Mouse (Mus musculus): ENCODE data around the gene Krtap9-3.

The Krtap9-3 gene

DNA sequence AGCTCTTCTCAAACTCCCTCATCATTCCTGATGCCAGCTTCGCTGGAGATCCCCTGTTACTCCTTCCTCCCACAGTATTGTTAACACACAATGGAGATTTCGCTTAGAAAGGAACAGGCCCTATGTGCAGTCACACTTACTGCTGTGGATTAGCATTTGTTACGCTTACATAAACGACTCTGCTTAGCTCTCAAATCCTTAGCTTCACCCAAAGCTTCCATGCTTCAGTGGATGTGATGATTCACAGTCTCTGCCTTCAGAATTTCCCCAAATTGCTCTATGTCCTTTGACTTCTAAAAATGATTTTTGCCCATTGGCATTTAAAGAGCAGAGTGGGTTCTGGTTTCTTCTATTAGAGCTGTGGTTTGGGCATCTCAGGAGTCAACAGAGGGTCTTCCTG, 24.7 kb downstream of the Krtap9-3 start:
- ATAC-seq (ENCODE audit: low TSS enrichment) = peak; percentile 97

DNA sequence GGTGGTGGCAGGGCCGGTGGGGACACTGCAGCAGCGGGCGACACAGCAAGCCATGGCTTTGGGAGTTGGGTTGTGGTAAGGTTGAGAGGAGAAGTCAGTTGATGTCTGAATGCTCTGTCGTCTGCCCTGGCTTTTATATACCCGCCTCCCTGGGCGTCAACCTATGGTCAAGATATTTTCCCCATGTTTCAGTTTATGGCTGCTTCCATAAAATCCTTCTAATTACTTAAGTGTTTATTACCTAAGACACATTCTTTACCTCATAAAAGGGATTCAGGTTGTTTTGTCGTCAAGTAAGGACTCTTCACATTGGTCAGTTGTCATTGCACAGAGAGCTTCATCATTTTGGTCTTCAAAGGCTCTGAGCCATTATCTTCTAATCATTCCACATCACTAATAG, 31.4 kb downstream of the Krtap9-3 start, which contains the start of gene Krtap3-1:
Gene Krtap3-1 (minus strand): TSS at position 101 of the 400 bp plus-strand sequence.
- no peak for ATAC-seq (ENCODE audit: low TSS enrichment)

DNA sequence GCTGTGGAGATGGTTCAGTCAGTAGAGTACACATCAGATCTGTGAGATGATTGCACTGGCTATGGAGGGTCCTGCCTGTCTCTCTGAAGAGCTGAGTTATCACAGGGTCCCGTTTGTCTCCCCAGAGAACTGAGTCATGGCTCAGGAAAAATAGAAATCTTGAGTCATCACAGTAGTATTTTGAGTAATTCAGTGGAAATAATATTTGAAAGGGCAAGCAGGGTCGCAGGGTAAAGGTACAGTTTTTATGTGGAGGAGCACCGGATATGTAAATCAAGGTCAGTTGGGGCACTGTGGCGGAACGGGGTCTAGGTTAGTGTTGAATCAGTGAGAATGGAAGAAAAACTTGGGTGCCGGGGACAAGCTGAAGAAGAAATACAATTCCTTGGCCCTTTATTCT, 35.3 kb downstream of the Krtap9-3 start:
- no peak for ATAC-seq (ENCODE audit: low TSS enrichment)

DNA sequence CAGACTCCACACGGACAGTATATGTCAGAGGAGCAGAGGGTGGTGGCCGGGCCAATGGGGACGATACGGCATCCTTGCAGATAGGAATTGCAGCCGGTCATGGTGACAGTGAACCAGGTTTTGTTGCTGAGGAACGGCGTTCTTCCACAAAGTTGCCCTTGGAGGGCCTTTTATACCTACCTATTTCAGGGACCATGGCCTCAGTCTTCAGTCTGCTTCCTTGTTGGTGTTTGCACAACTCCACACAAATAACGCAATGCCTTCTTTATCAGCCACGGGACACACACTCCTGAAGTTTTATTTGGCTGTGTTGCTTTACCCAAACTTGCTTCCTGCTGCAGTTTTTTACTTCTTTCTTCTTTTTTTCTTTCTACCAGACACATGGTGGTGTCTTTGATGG, 38.5 kb downstream of the Krtap9-3 start, which contains the start of gene Gm11939:
Gene Gm11939 (minus strand): TSS at position 101 of the 400 bp plus-strand sequence.
- no peak for ATAC-seq (ENCODE audit: low TSS enrichment)

DNA sequence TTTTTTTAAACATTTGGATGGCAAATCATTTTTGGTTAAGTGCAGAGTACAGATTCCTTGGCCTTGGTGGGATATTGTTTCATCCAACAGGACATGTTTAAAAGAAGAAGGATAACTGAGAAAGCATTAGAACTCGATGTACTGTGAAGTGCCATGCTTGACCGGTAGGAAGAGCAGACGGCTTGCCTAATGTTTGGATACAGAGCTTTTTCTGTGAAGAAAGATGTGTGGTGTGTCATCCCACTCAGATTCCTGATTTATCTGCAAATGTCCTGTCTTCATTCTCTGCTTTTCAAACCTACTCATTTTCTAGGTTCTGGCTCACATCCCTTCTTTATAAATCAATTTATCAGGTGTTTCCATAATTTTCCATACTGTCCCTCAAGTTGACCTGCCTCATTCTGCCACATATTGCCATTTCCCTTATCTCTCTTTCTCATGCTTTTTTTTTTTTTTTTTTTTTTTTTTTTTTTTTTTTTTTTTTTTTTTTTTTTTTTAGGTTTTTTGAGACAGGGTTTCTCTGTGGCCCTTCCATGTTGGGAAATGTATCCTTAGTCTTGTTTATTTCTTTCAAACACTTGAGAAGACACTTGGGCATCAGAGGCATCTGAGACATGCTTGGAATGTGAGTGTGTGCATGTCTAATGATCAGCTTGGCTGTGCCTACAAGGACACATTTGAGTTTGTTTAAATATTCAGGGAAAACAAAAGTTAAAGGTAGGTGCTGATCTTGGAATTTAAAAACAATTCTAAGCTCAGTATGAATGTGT, 39.7 kb downstream of the Krtap9-3 start:
- ATAC-seq (ENCODE audit: low TSS enrichment) = peak; percentile 79; the same call in 1 of the 2 replicates

DNA sequence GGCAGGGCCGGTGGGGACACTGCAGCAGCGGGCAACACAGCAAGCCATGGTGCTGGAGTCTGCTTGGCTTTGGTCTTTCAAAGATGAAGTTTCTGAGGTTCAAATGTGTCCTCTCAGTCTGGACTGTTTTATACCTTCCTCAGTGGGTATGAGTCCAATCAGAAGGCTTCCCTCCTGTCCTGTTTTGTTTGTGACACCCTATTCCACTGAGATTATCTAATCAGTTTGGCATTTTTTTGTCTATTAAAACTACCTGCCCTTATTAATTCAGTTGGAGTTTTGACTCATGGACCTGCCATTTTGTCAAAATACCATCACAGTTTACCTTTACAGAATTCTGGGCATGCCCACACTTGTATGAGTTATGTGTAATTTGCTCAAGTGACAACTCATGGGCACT, 41.2 kb downstream of the Krtap9-3 start, which contains the start of gene Krtap3-2:
Gene Krtap3-2 (minus strand): TSS at position 101 of the 400 bp plus-strand sequence.
- no peak for ATAC-seq (ENCODE audit: low TSS enrichment)

DNA sequence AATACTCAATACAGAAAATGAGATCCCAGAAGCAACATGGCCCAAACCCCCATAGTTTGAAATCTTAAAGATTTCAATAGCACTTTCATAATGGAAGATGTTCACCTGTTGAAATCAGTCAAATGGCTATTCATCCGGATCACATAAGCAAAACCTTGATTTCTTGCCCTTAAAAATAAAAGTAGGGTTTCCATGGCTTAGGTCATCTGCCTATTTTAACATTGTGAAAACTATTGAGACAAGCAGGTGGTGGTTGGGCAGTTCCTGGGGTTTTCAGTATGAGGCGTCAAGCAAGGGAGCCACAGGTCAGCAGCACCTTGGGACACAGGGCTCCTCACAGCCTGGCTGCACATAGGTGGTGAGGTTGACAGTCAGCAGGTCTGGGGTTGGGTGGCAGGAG, 41.7 kb downstream of the Krtap9-3 start:
- no peak for ATAC-seq (ENCODE audit: low TSS enrichment)

DNA sequence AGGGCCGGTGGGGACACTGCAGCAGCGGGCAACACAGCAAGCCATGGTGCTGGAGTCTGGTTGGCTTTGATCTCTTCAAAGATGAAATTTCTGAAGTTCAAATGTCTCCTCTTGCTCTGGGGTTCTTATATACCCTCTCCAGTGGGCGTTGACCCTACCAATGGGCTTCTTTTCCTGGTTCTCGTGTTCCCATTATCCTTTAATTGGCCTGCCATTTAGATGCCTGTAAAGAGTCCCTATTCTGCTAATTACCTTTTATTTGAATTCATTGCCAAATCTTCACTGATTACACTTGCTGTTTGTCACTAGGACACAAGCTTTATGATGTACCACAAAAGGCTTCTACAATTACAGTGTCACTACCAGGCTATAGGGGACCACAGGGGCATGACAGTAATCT, 47.1 kb downstream of the Krtap9-3 start, which contains the start of gene Krtap3-3:
Gene Krtap3-3 (minus strand): TSS at position 101 of the 400 bp plus-strand sequence.
- no peak for ATAC-seq (ENCODE audit: low TSS enrichment)

DNA sequence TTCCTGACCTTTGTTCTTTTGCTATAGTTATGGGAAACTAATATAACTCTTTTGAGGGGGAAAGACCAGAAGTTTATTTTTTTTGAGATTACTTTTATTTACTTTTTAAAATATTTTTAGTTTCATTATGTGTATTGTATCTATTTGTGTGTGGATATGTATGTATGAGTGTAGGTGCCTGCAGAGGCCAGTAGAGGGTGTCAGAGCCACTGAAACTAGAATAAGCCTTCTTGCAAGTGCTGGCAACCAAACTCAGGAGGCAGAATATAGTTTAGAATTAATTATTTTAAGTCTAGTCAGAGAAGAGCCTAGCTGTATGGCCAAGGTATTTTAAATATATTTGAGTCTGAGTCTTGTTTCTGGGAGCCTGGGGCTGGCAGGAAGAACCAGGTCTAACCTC, 50.0 kb downstream of the Krtap9-3 start:
- no peak for ATAC-seq (ENCODE audit: low TSS enrichment)
